Mouse (Mus musculus): ENCODE measurements at regions not wholly inside any gene's neighbourhood (a gene's known extent, or its start where the extent isn't known, plus 50 kb on each side); places are given as distances from the start of the nearest gene placed in this dataset.
A peak's percentile ranks its signal among the peaks of the same experiment; 100 is the strongest.

DNA sequence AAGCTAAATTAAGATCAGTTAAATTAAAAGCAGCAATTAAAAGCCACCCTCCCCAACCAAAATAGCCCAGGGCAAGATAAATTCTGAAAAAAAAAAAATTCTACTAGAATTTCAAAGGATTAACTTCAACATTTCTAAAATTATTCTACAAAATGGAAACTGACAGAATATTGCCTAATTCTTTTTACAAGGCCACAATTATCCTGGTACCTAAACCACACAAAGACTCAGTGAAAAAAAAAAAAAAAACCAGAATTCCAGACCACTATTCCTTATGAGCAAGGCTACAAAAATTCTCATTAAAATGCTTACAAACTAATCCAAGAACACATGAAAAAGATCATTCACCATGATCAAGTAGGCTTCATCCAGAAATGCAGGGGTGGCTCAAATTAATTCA lies 174.5 kb upstream of the Car8 start:
- no peak for TF ChIP-seq CTCF (IDR thresholded peaks at IDR 0.05; ENCODE audit: control insufficient read depth, insufficient read depth, insufficient read length)
- no peak for TF ChIP-seq USF1 (IDR thresholded peaks at IDR 0.05; ENCODE audit: low read depth)
- TF ChIP-seq MAX (IDR thresholded peaks at IDR 0.05), result no peak
- TF ChIP-seq MYOD1 (IDR thresholded peaks at IDR 0.05; ENCODE audit: control insufficient read depth, insufficient read length, low read depth), result no peak
- TF ChIP-seq MYOG (IDR thresholded peaks at IDR 0.05; ENCODE audit: control insufficient read depth, extremely low read depth, insufficient read length), result no peak
- TF ChIP-seq FOSL1 (IDR thresholded peaks at IDR 0.05; ENCODE audit: insufficient read depth, low read length, poor library complexity, severe bottlenecking), result no peak
- peak; percentile 41 for TF ChIP-seq CEBPB (IDR thresholded peaks at IDR 0.05; ENCODE audit: low read depth)
